Mouse (Mus musculus): ENCODE results near the gene Fndc5. TPM values are rescaled to one million over a fixed set of nuclear protein-coding genes. Genes with fewer than 3 reads are reported as not detected.

The Fndc5 gene
- 0.36 and 0.87 TPM in 2 replicates for polyA plus RNA-seq (2012; rRNA removed)

DNA sequence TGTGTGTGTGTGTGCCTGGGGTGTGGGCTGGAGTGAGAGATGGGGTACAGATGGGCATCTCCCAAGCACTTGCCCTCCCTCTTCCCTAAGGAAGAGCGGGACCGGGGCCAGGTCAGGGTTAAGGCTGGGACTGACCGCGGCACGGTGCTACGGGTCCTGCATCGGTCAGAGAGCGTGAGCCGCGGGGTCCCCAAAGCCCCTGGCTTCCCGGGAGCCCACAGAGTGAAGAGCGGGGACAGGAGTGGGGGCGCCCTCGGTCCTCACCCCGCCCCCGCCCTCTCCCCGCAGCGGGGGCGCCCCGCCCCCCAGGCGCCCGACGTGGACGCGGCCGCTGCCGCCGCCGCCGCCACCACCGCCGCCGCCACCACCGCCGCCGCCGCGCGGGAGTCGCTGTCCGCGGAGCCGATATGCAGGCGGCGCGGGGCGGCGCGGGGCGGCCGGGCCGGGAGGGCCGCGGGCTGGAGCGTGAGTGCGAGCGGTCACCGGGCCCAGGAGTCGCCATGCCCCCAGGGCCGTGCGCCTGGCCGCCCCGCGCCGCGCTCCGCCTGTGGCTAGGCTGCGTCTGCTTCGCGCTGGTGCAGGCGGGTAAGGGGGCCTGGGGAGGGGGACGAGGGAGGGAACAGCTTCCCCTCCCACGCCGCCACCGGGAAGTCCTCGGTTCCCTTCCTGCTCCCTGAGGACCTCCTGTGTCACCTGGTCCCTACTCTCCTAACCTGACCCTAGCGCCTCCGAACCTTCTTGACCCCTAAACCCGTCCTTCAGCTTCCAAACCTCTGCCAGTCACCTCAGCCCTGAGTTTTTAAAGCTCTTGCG lies at the start of gene Fndc5:
Gene Fndc5 (plus strand): TSS at position 421 of the 813 bp plus-strand sequence.
- WGBS = 4% methylated on average over 62 of the region's 80 CpGs
- no peak within 1 kb of the TSS for H3K27ac ChIP-seq (ENCODE audit: insufficient read depth, low read depth, low read length)
- H3K36me3 ChIP-seq (ENCODE audit: control insufficient read depth, insufficient read depth, low read length) = no peaks in the 10 kb centered on the region
- no peaks in the 10 kb centered on the region; the same call in 1 of the 2 replicates for H3K4me1 ChIP-seq (ENCODE audit: control insufficient read depth, insufficient read depth, insufficient read length, low read length)
- H3K27me3 ChIP-seq (ENCODE audit: control insufficient read depth, insufficient read depth, low read length) = peaks cover 28% of the 10 kb centered on the region
- H3K4me3 ChIP-seq (ENCODE audit: low read depth, low read length) = peak within 1 kb of the TSS; percentile 55
- TF ChIP-seq POLR2A (IDR thresholded peaks at IDR 0.05; ENCODE audit: low read depth, low read length) (no peak), CTCF (IDR thresholded peaks at IDR 0.05; ENCODE audit: extremely low read depth, insufficient read length, insufficient replicate concordance, low read depth, low read length) (no peak)

DNA sequence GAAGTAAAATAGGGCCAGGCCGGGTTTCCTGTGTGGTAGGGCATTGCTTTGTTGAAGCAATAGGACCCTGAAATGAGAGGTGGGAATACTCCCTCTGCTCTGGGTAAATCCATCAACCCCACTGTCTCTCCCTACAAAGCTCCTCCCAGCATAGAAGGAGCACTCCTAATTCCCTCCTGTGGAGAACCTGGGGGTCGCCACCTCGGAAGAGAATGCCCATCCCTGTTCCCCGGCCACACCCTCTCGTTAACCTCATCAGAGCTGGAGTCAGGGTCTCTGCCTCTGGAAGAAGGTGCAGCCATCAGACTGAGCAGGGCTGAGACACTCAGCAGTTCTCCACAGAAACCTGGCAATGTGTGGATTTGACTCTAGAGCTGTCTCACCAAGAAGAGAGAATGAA lies 48.9 kb upstream of the Fndc5 start:
- no peak for TF ChIP-seq POLR2A (IDR thresholded peaks at IDR 0.05; ENCODE audit: low read depth, low read length)
- TF ChIP-seq CTCF (IDR thresholded peaks at IDR 0.05; ENCODE audit: extremely low read depth, insufficient read length, insufficient replicate concordance, low read depth, low read length) = no peak
- Histone ChIP-seq H3K27ac (ENCODE audit: insufficient read depth, low read depth, low read length) (no peak overlapping the region), H3K4me1 (ENCODE audit: control insufficient read depth, insufficient read depth, insufficient read length, low read length) (no peaks in the 10 kb centered on the region), H3K27me3 (ENCODE audit: control insufficient read depth, insufficient read depth, low read length) (no peaks in the 10 kb centered on the region), H3K36me3 (ENCODE audit: control insufficient read depth, insufficient read depth, low read length) (peaks cover 16% of the 10 kb centered on the region), H3K4me3 (ENCODE audit: low read depth, low read length) (no peak overlapping the region)
- WGBS = 56% methylated on average over 5 of the region's 5 CpGs

DNA sequence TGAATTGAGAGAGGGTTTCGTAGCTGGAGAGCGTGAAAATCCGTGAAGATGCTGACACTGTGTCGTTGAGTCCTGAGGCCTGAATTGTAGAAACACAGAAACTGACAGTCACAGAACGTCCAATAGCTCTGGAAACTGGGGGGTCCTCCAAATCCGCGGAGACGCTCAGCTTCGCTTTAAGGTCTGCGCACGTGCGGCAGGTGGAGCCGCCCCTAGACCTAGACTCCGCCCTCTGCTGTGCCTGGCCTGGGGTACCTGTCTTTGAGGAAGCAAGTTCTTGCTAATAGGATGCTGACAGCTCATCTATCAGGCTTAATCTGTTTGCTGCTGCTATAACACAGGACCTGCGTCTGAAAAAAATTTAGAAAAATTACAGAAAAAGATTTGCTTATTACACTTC lies 41.5 kb upstream of the Fndc5 start:
- Histone ChIP-seq H3K27me3 (ENCODE audit: control insufficient read depth, insufficient read depth, low read length) (no peaks in the 10 kb centered on the region), H3K36me3 (ENCODE audit: control insufficient read depth, insufficient read depth, low read length) (no peaks in the 10 kb centered on the region), H3K4me3 (ENCODE audit: low read depth, low read length) (no peak overlapping the region), H3K4me1 (ENCODE audit: control insufficient read depth, insufficient read depth, insufficient read length, low read length) (peaks cover 7% of the 10 kb centered on the region; the same call in 1 of the 2 replicates), H3K27ac (ENCODE audit: insufficient read depth, low read depth, low read length) (no peak overlapping the region)
- 36% methylated on average over 15 of the region's 15 CpGs for WGBS
- TF ChIP-seq POLR2A (IDR thresholded peaks at IDR 0.05; ENCODE audit: low read depth, low read length) (no peak), CTCF (IDR thresholded peaks at IDR 0.05; ENCODE audit: extremely low read depth, insufficient read length, insufficient replicate concordance, low read depth, low read length) (no peak)

DNA sequence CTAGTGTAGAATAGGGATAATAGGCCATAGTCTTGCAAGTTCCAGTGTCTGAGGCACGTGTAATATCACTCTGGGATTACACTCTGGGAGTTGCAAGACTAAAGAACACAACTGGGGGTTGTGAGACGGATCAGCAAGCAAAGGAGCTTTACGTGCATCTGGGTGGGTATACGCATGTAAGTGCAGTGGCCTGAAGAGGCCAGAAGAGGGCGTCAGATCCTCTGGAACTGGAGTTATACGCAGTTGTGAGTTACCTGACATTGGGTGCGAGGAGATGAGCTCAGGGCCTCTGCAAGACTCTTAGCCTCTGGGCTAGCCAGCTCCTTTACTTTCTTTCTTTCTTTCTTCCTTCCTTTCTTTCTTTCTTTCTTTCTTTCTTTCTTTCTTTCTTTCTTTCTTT lies 39.8 kb upstream of the Fndc5 start:
- 89% methylated on average over 7 of the region's 7 CpGs for WGBS
- peaks cover 7% of the 10 kb centered on the region; the same call in 1 of the 2 replicates for H3K4me1 ChIP-seq (ENCODE audit: control insufficient read depth, insufficient read depth, insufficient read length, low read length)

DNA sequence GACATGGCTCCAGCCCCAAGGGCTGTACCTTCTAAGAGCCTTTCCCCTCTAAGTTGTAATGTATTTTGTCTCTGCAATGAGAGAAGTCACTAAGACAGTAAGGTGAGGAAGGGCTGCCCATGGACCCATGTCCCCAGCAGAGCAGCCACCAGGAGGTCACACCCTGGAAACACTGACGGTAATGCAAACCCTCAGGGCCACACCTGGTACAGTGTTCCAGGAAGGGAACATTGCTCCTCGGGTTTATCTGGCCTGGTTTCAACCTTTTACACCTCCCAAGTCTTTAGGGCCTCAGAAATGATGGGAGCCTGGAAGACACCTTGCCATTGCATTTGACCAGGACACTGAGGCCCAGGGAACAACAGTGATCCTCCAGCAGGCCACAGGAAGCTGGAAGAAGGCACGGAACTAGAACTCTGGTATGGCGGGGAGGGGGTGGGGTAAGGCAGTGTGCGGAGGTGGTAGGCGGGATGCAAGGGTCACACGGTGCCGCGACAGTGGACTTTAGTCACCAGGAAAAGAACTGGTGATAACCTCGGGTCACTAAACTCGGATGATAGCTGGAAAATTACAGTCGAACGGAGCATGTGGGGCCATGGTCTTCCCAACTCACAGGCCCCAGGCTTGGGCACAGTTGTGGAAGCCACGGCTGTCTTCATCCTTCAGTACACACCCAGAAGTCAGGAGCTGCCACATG lies 34.5 kb upstream of the Fndc5 start:
- TF ChIP-seq POLR2A (IDR thresholded peaks at IDR 0.05; ENCODE audit: low read depth, low read length) (no peak), CTCF (IDR thresholded peaks at IDR 0.05; ENCODE audit: extremely low read depth, insufficient read length, insufficient replicate concordance, low read depth, low read length) (peak; percentile 27; the same call in 1 of the 2 replicates)
- Histone ChIP-seq H3K27ac (ENCODE audit: insufficient read depth, low read depth, low read length) (peak overlapping the region; percentile 99), H3K36me3 (ENCODE audit: control insufficient read depth, insufficient read depth, low read length) (no peaks in the 10 kb centered on the region), H3K4me3 (ENCODE audit: low read depth, low read length) (peak overlapping the region; percentile 44), H3K27me3 (ENCODE audit: control insufficient read depth, insufficient read depth, low read length) (no peaks in the 10 kb centered on the region), H3K4me1 (ENCODE audit: control insufficient read depth, insufficient read depth, insufficient read length, low read length) (peaks cover 23% of the 10 kb centered on the region)
- 27% methylated on average over 14 of the region's 14 CpGs for WGBS

More for the DNA sequence above, 39.8 kb upstream of the Fndc5 start:
- Histone ChIP-seq H3K27ac (ENCODE audit: insufficient read depth, low read depth, low read length) (no peak overlapping the region), H3K4me3 (ENCODE audit: low read depth, low read length) (no peak overlapping the region), H3K36me3 (ENCODE audit: control insufficient read depth, insufficient read depth, low read length) (no peaks in the 10 kb centered on the region), H3K27me3 (ENCODE audit: control insufficient read depth, insufficient read depth, low read length) (no peaks in the 10 kb centered on the region)
- TF ChIP-seq CTCF (IDR thresholded peaks at IDR 0.05; ENCODE audit: extremely low read depth, insufficient read length, insufficient replicate concordance, low read depth, low read length) (no peak), POLR2A (IDR thresholded peaks at IDR 0.05; ENCODE audit: low read depth, low read length) (no peak)

DNA sequence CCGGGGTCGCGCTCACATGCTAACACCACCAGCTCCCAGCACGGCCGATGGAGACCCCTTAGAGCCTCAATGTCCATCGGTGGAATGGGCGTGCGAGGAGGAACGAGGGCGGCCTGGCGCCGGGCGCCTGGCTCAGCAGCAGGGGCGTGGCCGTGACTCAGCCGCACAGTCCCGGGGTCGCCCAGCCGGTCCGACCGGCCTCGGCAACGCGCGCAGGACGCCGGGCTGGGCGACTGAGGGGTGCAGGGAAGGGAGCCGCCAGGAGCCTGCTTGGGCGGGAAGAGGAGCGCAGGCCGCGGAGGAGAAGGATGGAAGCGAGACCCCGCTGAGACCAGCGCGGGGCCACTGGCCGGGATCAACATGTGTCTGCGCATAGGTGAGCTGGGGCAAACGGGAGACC lies 31.4 kb upstream of the Fndc5 start, which contains the start of gene Tmem54:
Gene Tmem54 (plus strand): TSS at position 193 of the 400 bp plus-strand sequence.
- WGBS = 3% methylated on average over 40 of the region's 40 CpGs
- TF ChIP-seq POLR2A (IDR thresholded peaks at IDR 0.05; ENCODE audit: low read depth, low read length) (peak; percentile 67), CTCF (IDR thresholded peaks at IDR 0.05; ENCODE audit: extremely low read depth, insufficient read length, insufficient replicate concordance, low read depth, low read length) (no peak)
- no peaks in the 10 kb centered on the region for H3K27me3 ChIP-seq (ENCODE audit: control insufficient read depth, insufficient read depth, low read length)
- peaks cover 16% of the 10 kb centered on the region for H3K36me3 ChIP-seq (ENCODE audit: control insufficient read depth, insufficient read depth, low read length)
- H3K4me1 ChIP-seq (ENCODE audit: control insufficient read depth, insufficient read depth, insufficient read length, low read length) = peaks cover 31% of the 10 kb centered on the region
- H3K4me3 ChIP-seq (ENCODE audit: low read depth, low read length) = peak within 1 kb of the TSS; percentile 92
- peak within 1 kb of the TSS; percentile 97 for H3K27ac ChIP-seq (ENCODE audit: insufficient read depth, low read depth, low read length)

DNA sequence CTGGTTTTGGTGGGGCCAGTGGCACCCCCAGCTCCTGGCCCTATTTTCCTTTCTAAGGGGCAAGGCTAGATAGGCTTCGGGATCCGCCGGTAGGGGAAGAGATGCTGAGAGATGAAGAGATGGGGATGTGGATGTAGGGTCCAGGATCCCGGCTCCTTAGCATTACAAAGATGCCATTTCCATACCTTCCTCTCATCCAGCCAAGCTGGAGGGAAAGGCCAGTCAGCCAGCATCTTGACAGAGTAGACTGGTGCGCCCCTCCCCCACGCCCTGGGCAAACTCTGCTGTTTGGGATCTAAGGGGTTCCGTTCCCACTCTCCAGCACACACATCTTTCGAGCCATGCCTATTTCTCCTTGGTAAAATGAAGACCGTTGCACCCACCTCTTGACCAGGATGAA lies 30.7 kb upstream of the Fndc5 start:
- Histone ChIP-seq H3K27ac (ENCODE audit: insufficient read depth, low read depth, low read length) (peak overlapping the region; percentile 95), H3K4me1 (ENCODE audit: control insufficient read depth, insufficient read depth, insufficient read length, low read length) (peaks cover 36% of the 10 kb centered on the region), H3K27me3 (ENCODE audit: control insufficient read depth, insufficient read depth, low read length) (no peaks in the 10 kb centered on the region), H3K36me3 (ENCODE audit: control insufficient read depth, insufficient read depth, low read length) (peaks cover 22% of the 10 kb centered on the region), H3K4me3 (ENCODE audit: low read depth, low read length) (peak overlapping the region; percentile 92)
- TF ChIP-seq CTCF (IDR thresholded peaks at IDR 0.05; ENCODE audit: extremely low read depth, insufficient read length, insufficient replicate concordance, low read depth, low read length) (no peak), POLR2A (IDR thresholded peaks at IDR 0.05; ENCODE audit: low read depth, low read length) (no peak)
- 18% methylated on average over 9 of the region's 9 CpGs for WGBS

Data from small intestine, adult 2 months (tissue).